Mouse (Mus musculus) spleen, postnatal 36 days (tissue): Measurements from ENCODE around the gene Tbc1d32.

Experiments
- DNase-seq, 2 experiments: peaks; one replicate each; pipeline ENCODE4 v3.0.0; 2022; ENCODE audit warnings: low spot score in 2 of 2, mixed read lengths in 1 of 2

Gene Tbc1d32

GRCm38 (mm10) chr10:56106996-56107334 lies 121.5 kb downstream of the Tbc1d32 start:
- no peak for DNase-seq

- DNase-seq = peak; percentile 81 to 85
Observed at GRCm38 (mm10) chr10:56106333-56106995, 122.0 kb downstream of the Tbc1d32 start, which contains the start of gene Msl3l2. Gene Msl3l2, plus strand, starts transcription at chr10:56106917.

GRCm38 (mm10) chr10:56099641-56100310 lies 128.7 kb downstream of the Tbc1d32 start:
- no peak for DNase-seq

- no peak for DNase-seq
Observed at GRCm38 (mm10) chr10:56099126-56099525, 129.4 kb downstream of the Tbc1d32 start.

- no peak for DNase-seq
Observed at GRCm38 (mm10) chr10:56096757-56097156, 131.7 kb downstream of the Tbc1d32 start.

GRCm38 (mm10) chr10:56094586-56094985 lies 133.9 kb downstream of the Tbc1d32 start:
- DNase-seq = no peak

- no peak for DNase-seq
Observed at GRCm38 (mm10) chr10:56089714-56090113, 138.8 kb downstream of the Tbc1d32 start.

- no peak for DNase-seq
Observed at GRCm38 (mm10) chr10:56062746-56063145, 165.7 kb downstream of the Tbc1d32 start.

- DNase-seq = no peak
Observed at GRCm38 (mm10) chr10:56061238-56061830, 167.2 kb downstream of the Tbc1d32 start.

GRCm38 (mm10) chr10:56058979-56059422 lies 169.5 kb downstream of the Tbc1d32 start:
- no peak for DNase-seq

- DNase-seq = no peak
Observed at GRCm38 (mm10) chr10:56025400-56025799, 203.1 kb downstream of the Tbc1d32 start.

- DNase-seq = no peak
Observed at GRCm38 (mm10) chr10:56024579-56024978, 203.9 kb downstream of the Tbc1d32 start.

GRCm38 (mm10) chr10:55979898-55980521 lies 248.5 kb downstream of the Tbc1d32 start:
- no peak for DNase-seq

GRCm38 (mm10) chr10:55978001-55978400 lies 250.5 kb downstream of the Tbc1d32 start:
- DNase-seq = no peak
